In the genomic region with DNA sequence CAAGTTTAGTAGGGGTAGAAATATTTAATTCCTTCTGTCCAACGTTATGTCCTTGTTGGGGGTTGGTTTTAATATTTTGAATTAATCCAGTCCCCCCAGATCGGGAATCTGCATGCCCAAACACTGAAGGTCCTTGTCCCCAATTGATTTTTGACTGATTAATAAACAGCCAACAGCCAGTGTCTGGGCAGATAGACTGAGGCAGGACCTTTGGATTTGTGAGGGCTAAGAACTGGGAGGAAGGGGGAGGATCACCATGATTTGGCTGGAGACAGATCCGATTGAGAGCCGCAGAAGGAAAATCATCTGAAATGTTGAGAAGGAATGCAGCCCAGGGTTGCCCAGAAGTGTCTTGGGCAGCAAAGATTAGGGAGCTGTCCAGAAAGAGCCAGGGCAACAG, we compare ENCODE assay signal across 17 mouse cellular contexts. TPM values are rescaled to one million over a fixed set of nuclear protein-coding genes. Genes with fewer than 3 reads are reported as not detected.
"Had no signal": no experiment of that assay in that cellular context is flagged by ENCODE, and none has a peak within 500 bp of the region (broad histone marks: within the 10 kb centered on the region; RNA-seq: fewer than 3 reads in every experiment).

No protein-coding gene starts in this region.

- H3K36me3 ChIP-seq: neural tube, embryonic 13.5 days; neural tube, embryonic 15.5 days; stomach, embryonic 15.5 days had no signal

- H3K27ac ChIP-seq: neural tube, embryonic 13.5 days; neural tube, embryonic 15.5 days; stomach, embryonic 15.5 days; stomach, postnatal 0 days had no signal

- DNase-seq: retina, postnatal 1 day; right cerebral cortex, adult 18-20 months; right cerebral cortex, postnatal 14 days; right cerebral cortex, postnatal 25 days; right cerebral cortex, postnatal 4 days; spleen, adult 18-20 months; thymus, adult 18-20 months; thymus, adult 2 months; thymus, postnatal 14 days; thymus, postnatal 25 days; thymus, postnatal 36 days; thymus, postnatal 4 days had no signal

- H3K9ac ChIP-seq: neural tube, embryonic 13.5 days; neural tube, embryonic 15.5 days; stomach, embryonic 15.5 days had no signal

- H3K4me3 ChIP-seq: neural tube, embryonic 13.5 days; neural tube, embryonic 15.5 days; stomach, embryonic 15.5 days had no signal

- H3K27me3 ChIP-seq: stomach, embryonic 15.5 days had no signal

RNA-seq across cellular contexts. Expression of gene Adcy2, which starts 5.1 kb away (rescaled TPM):
- total RNA-seq: neutrophil, adult 5-6 weeks had no signal
